Mouse (Mus musculus) urinary bladder, postnatal 4 days (tissue): Measurements from ENCODE around the gene Myo9b.
"Not testable (repeated sequence)": the region's sequence is repeated elsewhere in the genome, so short reads cannot be mapped to it uniquely, and the experiment has no call there.

Experiments
- DNase-seq, 2 experiments: peaks; one replicate each; pipeline ENCODE4 v3.0.0; 2021 to 2022; ENCODE audit warnings: low spot score in 2 of 2

Myo9b gene

DNA sequence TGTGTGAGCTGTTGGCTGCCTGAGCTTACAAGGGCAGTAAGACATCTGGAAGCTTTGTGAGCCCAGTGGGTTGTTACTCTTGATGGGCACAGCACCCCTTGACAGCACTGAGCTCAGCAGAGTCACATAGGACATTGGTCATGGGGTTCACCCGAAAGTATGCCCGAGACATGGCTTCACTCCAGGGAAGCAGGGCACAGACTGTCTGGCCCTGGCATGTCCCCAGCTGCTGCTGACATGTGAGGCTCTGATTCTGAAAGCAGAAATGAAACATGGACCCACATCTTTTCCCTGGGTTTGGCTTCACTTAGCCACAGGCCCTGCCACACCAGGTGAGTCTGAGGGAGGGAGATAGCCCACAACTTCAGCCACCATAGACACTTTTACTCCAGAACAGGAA, 24.3 kb downstream of the Myo9b start:
- DNase-seq: no peak

DNA sequence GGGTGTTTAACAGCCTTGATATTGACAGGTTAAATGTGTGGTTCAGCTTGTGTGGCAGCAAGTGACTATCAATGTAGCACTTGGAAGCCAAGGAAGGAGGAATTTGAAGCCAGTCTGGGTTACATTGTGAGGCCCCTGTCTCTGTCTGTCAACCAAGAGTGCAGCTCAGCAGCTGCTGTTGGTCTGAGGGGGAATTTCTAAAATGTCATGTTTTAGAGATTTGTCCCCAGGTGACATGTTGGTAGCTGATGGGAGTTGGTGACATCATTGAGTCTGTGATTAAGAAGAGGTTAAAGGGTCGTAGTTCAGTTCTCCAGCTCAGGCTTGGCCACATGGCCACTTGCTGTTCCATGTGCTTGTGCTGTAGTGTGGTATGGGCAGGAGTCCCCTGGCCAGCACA, 24.9 kb downstream of the Myo9b start:
- no peak for DNase-seq

DNA sequence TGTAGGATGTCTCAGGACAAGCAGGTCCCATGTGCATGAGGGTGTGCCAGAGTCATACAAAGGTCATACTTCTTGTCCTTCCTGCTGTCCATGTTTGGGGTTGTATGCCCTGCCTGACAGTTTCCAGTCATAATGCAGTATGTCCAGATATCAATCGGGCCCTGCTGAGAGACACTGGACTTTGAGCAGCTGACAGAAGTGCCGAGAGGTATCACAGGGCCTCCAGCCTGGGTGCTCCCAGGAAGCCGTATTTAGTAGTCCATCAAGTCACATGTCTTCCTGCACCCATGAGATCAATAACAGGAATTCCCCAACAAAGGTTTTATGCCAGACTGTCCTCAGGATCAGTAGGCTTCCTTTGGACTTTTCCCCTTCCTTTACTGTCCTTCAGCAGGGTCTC, 27.2 kb downstream of the Myo9b start:
- DNase-seq: no peak

GRCm38 (mm10) chr8:71302788-71303187, 30.3 kb downstream of the Myo9b start:
- DNase-seq: no peak

- DNase-seq: no peak
Observed at GRCm38 (mm10) chr8:71303632-71304031, 31.1 kb downstream of the Myo9b start.

GRCm38 (mm10) chr8:71305988-71306387, 33.5 kb downstream of the Myo9b start:
- DNase-seq: no peak

- no peak for DNase-seq
Observed at GRCm38 (mm10) chr8:71307371-71307770, 34.9 kb downstream of the Myo9b start.

DNA sequence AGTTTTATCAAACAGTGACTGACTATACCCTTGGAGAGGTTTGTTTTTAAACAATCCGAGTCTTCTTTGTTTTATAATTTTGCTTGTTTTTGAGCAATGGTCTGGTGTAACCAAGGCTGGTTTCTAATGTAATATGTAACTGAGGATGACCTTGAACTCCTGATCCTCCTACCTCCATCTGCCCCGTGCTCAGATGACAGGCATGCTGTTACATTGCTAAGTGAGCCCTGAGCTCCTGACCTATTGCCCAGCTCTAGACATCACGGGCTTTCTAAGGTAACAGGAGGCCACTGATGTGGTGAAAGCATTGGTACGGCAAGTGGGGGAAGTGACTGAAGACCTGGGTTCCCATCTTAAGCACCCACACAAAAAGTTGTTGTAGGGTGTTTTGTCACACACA, 35.4 kb downstream of the Myo9b start:
- DNase-seq: no peak

GRCm38 (mm10) chr8:71310446-71310845, 37.9 kb downstream of the Myo9b start:
- DNase-seq: no peak

GRCm38 (mm10) chr8:71312700-71313099, 40.2 kb downstream of the Myo9b start:
- peak in 1 of 2 experiments; percentile 29 for DNase-seq

DNA sequence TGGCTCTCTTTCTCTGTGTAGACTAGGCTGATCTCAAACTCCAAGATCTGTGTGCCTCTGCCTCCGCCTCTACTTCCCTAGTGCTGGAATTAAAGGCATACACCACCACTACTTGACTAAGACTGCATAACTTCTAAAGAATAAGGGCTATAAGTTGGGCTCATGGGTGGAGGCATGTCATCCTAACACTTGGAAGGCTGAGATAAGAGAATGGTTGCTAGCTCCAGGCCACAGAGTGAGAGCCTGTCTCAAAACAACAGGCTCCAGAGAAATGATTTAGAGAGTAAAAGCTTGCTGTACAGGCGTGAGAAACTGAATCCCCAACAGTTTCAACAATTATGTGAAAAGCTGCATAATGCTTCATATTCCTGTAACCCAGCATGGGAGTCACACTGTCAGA, 41.4 kb downstream of the Myo9b start:
- no peak for DNase-seq

DNA sequence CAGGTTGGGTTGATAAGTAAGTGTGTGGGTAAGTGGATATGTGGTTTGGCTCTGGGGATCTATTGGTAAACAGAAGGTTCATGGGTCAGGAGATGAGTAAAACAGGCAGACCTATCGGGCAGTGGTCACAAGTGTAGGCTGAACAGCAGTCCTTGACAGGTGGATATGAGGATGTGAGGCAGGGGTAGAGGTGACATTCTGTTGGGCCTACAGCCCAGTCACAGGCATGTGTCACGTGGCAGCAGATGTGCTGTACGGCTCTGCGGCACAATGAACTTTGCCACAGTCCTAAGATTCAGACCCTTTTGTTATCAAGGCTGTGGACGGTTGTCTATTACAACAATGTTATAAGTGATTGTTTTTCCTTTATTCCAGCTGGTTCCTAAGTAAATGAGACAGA, 43.5 kb downstream of the Myo9b start:
- no peak for DNase-seq

DNA sequence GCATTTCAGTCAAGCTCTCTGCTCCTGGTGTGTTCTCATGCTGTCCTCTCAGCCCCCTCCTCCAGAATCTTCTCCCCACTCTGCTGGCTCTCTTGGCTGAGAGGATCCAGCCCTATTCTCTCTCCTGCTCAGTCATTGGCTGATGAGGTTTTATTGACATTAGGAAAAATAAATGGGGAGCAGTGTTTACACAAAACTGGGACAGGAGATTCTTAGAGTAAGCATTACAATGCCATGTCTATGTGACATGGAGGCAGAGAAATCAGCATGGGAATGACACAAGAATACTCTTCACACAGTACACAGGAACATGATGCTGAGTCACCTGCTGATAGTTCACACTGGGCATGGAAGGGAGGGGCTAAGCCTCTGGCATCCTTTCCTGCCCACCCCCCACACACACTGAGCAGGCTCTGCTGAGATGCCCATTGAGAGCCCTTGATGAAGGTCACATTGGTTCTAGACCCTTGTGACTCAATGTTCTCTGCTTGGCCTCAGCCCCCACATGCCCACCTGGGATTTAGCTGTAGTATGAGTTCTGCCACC, 44.0 kb downstream of the Myo9b start:
- no peak for DNase-seq

DNA sequence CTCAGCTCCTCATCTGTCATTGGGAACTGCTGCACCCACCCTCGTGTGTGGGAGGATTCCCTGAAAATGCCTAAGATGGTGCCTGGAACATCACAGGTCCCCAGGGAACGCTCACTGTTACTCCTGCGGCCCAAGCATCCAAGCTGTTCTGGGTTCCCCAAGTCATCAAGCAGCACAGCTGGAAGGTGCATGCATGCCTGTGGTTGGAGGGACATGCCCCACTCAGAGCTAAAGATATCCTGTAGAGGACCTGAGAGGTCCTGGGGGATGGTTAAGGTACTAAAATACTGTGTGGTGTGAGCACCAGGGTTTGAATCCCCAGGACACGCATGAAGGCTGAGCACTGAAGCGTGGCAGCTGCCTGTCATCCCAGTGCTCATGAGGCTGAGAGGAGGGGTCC, 46.1 kb downstream of the Myo9b start:
- DNase-seq: not testable (repeated sequence)

DNA sequence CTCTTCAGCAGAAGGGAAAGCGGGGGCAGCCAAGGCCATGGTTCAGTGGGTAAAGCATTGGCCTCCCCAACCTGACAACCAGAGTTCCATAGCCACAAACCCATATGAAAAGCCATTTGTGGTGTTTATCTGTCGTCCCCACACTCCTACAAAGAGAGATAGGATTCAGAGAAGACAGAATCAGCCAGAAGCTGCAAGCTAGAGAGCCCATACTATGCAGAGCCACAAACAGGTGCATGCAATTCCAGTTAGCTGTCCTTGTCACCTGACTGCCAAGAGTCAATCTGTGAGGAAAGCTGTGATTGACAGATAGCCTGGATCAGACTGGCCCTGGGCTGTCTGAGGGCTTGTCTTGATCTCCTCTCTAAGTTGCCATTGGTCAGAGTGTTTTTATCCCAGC, 47.2 kb downstream of the Myo9b start:
- not testable (repeated sequence) for DNase-seq

DNA sequence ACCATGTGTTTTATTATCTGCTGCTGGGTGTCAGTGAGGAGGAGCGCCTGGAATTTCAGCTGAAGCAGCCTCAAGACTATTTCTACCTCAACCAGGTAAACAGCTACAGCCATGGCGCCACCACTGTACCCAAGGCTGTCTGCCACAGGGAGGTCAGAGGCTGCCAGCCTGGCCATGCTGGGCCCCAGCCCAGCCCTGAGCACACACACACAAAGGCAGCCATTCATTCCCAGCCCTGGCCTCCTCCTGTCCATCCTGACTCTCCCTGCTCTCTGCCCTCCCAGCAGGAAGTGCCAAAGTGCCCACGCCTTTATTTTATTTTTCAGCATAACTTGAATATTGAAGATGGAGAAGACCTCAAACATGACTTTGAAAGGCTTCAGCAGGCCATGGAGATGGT, 50.4 kb downstream of the Myo9b start:
- no peak for DNase-seq

DNA sequence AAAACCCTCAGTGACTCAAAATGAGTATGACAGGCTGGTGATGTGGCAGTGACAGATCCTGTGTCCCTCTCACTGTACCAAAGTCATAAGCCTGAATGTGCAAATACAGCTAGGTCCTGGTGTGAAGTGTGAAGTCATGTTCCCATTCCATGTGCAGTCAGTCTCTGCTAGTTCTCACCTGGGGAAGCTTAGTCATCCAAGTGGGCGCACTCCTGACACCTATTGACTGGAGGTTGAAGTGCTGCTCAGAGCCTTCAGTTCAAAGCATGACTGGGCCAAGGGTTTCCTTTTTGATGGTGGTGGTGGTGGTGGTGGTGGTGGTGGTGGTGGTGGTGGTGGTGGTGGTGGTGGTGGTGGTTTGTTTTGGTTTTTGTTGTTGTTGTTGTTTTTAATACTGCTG, 52.3 kb downstream of the Myo9b start:
- no peak for DNase-seq

DNA sequence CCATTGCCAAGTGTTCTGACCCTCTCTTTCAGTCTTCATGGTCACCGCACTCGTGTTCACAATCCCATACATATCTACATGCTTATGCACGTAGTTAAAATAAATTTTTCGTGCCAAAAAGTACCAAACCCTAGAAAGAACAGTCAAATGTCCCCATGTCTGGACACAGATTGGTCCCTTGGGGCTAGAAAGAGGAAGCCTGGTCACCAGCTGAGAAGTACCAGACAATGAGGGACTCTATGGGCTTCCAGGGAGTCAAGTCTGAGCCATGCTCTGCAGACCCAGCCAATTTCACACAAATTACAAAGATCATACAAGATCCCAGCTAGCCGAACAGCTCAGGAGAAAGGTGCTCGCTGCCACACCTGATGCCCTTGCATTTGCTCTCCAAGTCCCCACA, 65.3 kb downstream of the Myo9b start:
- DNase-seq: not testable (repeated sequence)

DNA sequence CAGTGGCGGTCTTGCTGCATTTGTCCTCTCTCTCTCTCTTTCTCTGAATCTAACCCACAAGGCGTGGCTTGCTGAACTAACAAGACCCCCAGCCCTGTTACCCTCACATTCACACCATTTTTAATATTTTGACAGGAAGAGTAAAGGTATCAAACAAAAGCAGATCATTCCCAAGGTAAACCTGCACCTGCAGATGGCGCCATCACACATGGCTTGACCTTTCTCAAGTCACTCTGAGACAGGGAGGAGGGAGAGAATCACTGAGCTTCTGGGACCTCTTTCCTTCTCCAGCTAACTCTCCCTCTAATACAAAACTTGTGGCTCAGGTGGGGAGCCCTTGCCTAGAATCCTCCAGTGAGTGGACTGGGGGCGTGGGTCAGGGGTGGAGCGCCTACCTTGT, 68.1 kb downstream of the Myo9b start:
- no peak for DNase-seq

- DNase-seq: no peak
Observed at GRCm38 (mm10) chr8:71346581-71346980, 74.1 kb downstream of the Myo9b start.

- DNase-seq: no peak
Observed at GRCm38 (mm10) chr8:71351117-71351516, 78.6 kb downstream of the Myo9b start.

DNA sequence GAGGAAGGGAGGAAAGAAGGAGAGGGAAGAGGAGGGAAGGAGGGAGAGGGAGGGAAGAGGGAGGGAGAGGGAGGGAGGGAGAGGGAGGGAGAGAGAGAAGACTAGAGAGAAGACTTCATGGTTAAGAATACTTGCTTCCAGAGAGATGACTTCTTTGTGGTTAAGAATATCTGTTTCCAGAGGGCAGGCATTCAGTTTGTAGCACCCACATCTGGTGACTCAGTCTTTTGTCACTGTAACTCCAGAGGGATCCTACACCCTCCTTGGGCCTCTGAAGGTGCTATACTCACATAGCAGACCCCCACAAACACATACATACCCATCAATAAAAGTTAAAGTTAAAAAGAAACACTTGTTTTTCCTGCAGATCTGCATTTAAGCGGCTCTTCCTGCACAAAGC, 79.0 kb downstream of the Myo9b start:
- DNase-seq: no peak

DNA sequence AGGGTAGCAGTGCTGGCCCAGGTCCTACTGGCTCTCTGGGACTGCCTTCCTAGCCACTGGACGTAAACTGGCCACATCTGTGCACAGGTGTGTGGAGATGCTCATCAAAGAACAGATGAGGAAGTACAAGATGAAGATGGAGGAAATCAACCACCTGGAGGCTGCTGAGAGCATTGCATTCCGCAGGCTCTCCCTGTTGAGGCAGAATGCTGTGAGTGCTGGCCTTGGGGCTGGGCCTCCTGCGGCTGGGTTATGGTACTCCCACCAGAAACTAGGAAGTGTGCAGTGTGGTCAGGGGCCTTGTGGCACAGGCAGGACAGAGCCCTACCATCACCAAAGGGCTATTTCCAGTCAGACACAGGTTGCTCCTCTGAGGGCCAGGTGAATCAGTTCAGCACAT, 85.5 kb downstream of the Myo9b start:
- DNase-seq: no peak

GRCm38 (mm10) chr8:71366771-71367528, 94.4 kb downstream of the Myo9b start, which contains the start of gene Use1:
TSS of gene Use1 (plus strand) at chr8:71366848.
- peak; percentile 85 to 86 for DNase-seq
